Mouse (Mus musculus) frontal cortex, adult (tissue): ENCODE results near the gene Fam98c.
"Not testable (repeated sequence)": the region's sequence is repeated elsewhere in the genome, so short reads cannot be mapped to it uniquely, and the experiment has no call there.

Experiments
- ATAC-seq: cut with Nextera tagmentation; 2 replicates; pipeline ENCODE4 v1.9.2; 2017; ENCODE audit warnings: mild to moderate bottlenecking, moderate library complexity, mixed read lengths; ENCODE audit not compliant: low TSS enrichment

Gene Fam98c

GRCm38 (mm10) chr7:29158264-29158663 lies 2.2 kb upstream of the Fam98c start:
- no peak for ATAC-seq

GRCm38 (mm10) chr7:29155196-29155837 lies 717 bp downstream of the Fam98c start:
- ATAC-seq, result peak; percentile 88

GRCm38 (mm10) chr7:29154018-29154720 lies 1.9 kb downstream of the Fam98c start:
- no peak for ATAC-seq

- no peak for ATAC-seq
Observed at GRCm38 (mm10) chr7:29151486-29151885, 4.5 kb downstream of the Fam98c start.

GRCm38 (mm10) chr7:29148771-29149170 lies 7.3 kb downstream of the Fam98c start:
- ATAC-seq, result no peak

GRCm38 (mm10) chr7:29146625-29147367 lies 9.2 kb downstream of the Fam98c start:
- no peak for ATAC-seq

- no peak for ATAC-seq
Observed at GRCm38 (mm10) chr7:29144006-29144405, 12.0 kb downstream of the Fam98c start.

- no peak for ATAC-seq
Observed at GRCm38 (mm10) chr7:29141416-29141815, 14.6 kb downstream of the Fam98c start.

GRCm38 (mm10) chr7:29139237-29139636 lies 16.8 kb downstream of the Fam98c start:
- ATAC-seq, result not testable (repeated sequence)

GRCm38 (mm10) chr7:29137429-29137828 lies 18.6 kb downstream of the Fam98c start:
- ATAC-seq, result no peak

- ATAC-seq, result no peak
Observed at GRCm38 (mm10) chr7:29134693-29135386, 21.2 kb downstream of the Fam98c start, which contains the start of gene Rasgrp4. Rasgrp4 (plus strand) TSS chr7:29134851.

GRCm38 (mm10) chr7:29134230-29134629 lies 21.8 kb downstream of the Fam98c start:
- ATAC-seq, result no peak

- no peak for ATAC-seq
Observed at GRCm38 (mm10) chr7:29128725-29129124, 27.3 kb downstream of the Fam98c start.

- no peak for ATAC-seq
Observed at GRCm38 (mm10) chr7:29126173-29126915, 29.7 kb downstream of the Fam98c start.

GRCm38 (mm10) chr7:29124970-29125369 lies 31.1 kb downstream of the Fam98c start, which contains the start of gene Ryr1:
Ryr1 (minus strand) TSS chr7:29125179.
- no peak for ATAC-seq

GRCm38 (mm10) chr7:29123531-29124358 lies 32.3 kb downstream of the Fam98c start:
- ATAC-seq, result no peak

GRCm38 (mm10) chr7:29122821-29123220 lies 33.2 kb downstream of the Fam98c start:
- no peak for ATAC-seq

GRCm38 (mm10) chr7:29119526-29119925 lies 36.5 kb downstream of the Fam98c start:
- no peak for ATAC-seq

GRCm38 (mm10) chr7:29118142-29118851 lies 37.7 kb downstream of the Fam98c start:
- no peak for ATAC-seq
